Mouse (Mus musculus): ENCODE results near the gene Irx5. TPM values are rescaled to one million over a fixed set of nuclear protein-coding genes. Genes with fewer than 3 reads are reported as not detected.

Gene Irx5
- total RNA-seq, 2 experiments from 2014 or later, result not detected

GRCm38 (mm10) chr8:92359000-92359832 is 1.8 kb downstream of the Irx5 start:
- ATAC-seq (replicated peaks; ENCODE audit: poor library complexity, severe bottlenecking), result no peak

DNA sequence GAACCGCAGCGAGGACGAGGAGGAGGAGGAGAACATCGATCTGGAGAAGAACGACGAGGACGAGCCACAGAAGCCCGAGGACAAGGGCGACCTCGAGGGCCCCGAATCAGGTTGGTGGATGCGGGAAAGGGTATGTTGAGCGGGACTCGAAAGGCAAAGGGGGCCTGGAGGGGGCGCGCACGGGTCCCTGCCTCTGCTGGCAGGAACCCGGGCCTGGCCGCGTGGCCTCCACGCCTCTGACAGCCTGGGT is 2.3 kb downstream of the Irx5 start:
- no peak for ATAC-seq (replicated peaks; ENCODE audit: poor library complexity, severe bottlenecking)

DNA sequence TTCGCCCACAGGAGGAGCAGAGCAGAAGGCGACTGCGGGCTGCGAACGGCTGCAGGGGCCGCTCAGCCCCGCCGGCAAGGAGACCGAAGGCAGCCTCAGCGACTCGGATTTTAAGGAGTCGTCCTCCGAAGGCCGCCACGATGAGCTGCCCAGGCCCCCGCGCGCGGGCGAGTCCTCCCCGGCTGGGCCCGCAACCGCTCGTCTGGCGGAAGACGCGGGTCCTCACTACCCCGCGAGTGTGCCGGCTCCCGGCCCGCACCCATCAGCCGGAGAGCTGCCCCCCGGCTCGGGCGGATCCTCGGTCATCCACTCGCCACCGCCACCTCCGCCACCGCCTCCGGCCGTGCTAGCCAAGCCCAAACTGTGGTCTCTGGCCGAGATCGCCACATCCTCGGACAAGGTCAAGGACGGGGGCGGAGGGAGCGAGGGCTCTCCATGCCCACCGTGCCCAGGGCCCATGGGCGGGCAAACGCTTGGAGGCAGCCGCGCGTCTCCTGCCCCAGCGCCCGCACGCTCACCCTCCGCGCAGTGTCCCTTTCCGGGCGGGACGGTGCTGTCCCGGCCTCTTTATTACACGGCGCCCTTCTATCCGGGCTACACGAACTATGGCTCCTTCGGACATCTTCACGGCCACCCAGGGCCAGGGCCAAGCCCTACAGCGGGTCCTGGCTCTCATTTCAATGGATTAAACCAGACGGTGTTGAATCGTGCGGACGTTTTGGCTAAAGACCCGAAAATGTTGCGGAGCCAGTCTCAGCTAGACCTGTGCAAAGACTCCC is 2.8 kb downstream of the Irx5 start:
- no peak for ATAC-seq (replicated peaks; ENCODE audit: poor library complexity, severe bottlenecking)

DNA sequence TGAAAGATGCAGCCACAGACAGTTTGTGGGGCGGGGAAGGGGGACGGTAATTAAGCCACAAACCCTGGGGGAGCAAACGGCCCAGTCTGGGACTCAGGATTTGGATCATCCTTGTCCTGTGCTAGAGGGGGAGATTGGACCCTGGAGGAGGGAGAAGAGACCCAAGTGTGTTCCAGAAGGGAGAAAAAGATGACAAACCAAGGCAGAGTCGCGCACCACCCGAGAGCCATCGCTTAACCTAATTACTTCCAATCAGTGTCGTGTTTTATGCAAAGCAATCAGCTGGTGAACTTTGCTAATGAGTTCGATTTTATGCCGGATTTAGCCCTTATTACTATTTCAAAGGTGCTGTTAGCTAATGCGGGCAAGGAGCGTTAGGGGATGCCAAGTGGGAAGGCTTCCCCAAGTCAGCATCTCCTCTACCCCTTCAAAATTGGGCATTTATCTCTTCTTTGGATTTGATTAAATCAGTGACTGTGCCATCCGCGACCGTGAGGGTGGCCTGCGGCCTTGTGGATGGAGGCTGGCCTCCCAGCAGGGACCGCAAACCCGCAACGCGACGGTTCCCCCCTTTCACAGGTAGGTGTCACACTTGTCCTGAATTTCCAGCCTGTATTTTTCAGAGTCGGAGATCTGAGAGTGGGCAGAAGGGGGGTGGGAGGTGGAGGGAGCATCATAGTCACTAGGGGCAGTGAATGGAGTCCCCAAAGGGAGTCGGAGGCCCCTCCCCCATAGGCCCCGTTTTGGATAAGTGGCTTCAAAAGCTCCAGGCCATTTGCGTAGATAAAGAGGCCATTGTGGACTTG is 4.3 kb downstream of the Irx5 start:
- ATAC-seq (replicated peaks; ENCODE audit: poor library complexity, severe bottlenecking), result no peak

DNA sequence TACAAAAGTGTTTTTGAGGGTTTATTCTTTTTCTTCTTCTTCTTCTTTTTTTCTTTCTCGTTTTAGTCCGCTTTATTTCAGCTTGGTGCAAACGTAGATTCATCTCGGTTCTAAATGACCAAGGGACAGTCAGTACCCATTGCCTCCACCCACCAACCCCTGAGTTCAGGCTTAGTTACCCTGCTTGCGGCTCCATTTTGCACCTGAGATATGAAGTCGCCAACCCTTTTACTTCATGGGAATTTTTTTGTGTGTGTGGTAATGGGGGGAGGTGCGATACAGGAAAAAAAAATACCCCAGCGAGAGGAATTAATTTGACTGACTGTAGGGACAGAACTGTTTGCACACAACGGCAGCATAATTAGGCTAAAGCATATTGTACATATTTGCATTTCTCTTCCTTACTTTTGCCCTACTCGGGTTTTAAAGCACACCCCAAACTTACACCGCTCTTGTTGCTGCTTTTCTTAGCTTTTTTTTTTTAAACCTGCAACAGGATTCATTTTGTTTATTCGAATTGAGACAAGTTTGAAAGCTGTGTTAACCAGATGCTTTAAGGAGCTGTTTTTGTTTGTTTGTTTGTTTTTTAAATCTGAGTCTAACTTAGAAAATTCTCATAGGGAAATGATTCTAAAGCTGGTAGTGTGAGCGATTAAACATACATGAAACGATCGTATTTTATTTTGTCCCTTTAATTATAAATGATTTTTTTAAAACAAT is 5.1 kb downstream of the Irx5 start:
- no peak for ATAC-seq (replicated peaks; ENCODE audit: poor library complexity, severe bottlenecking)

- ATAC-seq (replicated peaks; ENCODE audit: poor library complexity, severe bottlenecking), result no peak
These were observed 6.1 kb downstream of the Irx5 start for GRCm38 (mm10) chr8:92363217-92364147.

GRCm38 (mm10) chr8:92364148-92364775 is 6.8 kb downstream of the Irx5 start:
- peak; percentile 67 for ATAC-seq (replicated peaks; ENCODE audit: poor library complexity, severe bottlenecking)

DNA sequence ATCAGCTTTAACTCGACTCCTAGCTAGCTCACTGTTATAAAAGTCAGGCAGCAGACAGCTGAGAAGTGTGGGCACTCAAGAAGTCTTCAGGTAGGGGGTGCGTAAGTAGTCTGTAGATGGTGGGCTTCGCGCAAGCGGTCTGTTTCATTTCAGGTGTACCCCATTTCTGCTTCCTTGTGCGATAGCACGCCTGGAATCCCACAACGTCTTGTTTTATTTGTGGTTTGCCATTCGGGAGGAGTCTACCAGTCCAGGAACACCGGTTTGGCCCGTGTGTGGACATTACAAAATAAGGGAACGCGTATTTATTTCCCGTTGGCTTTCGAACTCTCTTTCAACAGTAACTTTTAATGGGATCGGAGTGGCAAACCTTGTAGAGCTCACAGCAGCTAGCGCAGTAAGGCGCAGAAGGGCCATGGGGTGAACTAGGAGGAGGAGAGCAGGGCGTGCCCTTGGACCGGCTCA is 7.4 kb downstream of the Irx5 start:
- no peak for ATAC-seq (replicated peaks; ENCODE audit: poor library complexity, severe bottlenecking)

GRCm38 (mm10) chr8:92365241-92365943 is 8.0 kb downstream of the Irx5 start:
- no peak for ATAC-seq (replicated peaks; ENCODE audit: poor library complexity, severe bottlenecking)

- no peak for ATAC-seq (replicated peaks; ENCODE audit: poor library complexity, severe bottlenecking)
These were observed 8.7 kb downstream of the Irx5 start for GRCm38 (mm10) chr8:92365944-92366735.

- peak; percentile 34 for ATAC-seq (replicated peaks; ENCODE audit: poor library complexity, severe bottlenecking)
These were observed 9.4 kb downstream of the Irx5 start for GRCm38 (mm10) chr8:92366736-92367267.

GRCm38 (mm10) chr8:92379524-92379923 is 22.1 kb downstream of the Irx5 start:
- ATAC-seq (replicated peaks; ENCODE audit: poor library complexity, severe bottlenecking), result no peak

- no peak for ATAC-seq (replicated peaks; ENCODE audit: poor library complexity, severe bottlenecking)
These were observed 23.1 kb downstream of the Irx5 start for GRCm38 (mm10) chr8:92380571-92380970.

GRCm38 (mm10) chr8:92387893-92388292 is 30.5 kb downstream of the Irx5 start:
- no peak for ATAC-seq (replicated peaks; ENCODE audit: poor library complexity, severe bottlenecking)

DNA sequence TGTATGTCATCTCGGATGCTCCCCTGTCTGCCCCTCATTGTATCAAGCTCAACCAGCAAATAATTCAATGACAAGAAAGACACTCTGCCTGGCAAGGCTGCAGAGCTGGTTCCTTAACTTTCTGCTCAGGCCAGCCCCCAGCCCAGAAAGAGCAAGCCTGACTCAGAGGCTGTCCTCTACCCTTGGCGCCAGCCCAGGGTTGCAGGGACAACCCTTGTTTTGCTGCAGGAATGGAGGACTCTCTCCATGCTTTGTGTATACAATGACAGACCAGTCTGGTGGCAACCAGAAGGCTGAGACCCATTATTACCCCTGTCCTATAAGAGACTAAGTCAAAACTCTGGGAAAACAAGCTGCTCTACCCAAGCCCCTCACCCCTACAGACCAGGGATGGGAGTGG is 46.8 kb downstream of the Irx5 start:
- ATAC-seq (replicated peaks; ENCODE audit: poor library complexity, severe bottlenecking), result no peak

GRCm38 (mm10) chr8:92408092-92408491 is 50.7 kb downstream of the Irx5 start:
- ATAC-seq (replicated peaks; ENCODE audit: poor library complexity, severe bottlenecking), result no peak

DNA sequence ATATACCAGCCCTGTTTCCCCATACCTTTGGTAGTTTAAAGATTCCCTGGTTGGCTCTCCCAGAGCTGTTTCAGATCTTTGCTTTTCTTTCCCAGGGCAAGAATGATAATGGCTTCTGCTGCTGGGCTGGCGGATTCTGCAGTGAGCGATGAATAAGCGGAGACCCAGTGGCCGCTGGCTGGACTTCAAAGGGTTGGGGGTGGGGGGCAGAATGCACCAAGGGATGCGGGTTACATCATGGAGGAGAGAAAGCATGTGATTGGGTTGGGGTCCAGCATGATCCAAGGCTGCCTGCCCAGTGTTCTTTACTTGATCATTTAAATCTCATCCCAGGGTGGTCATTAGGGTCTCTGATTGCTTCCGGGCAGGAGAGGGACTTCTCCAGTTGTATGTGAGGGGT is 56.2 kb downstream of the Irx5 start:
- ATAC-seq (replicated peaks; ENCODE audit: poor library complexity, severe bottlenecking), result no peak

Measured in granulocyte monocyte progenitor cell, adult 5-6 weeks (primary cell).